Mouse (Mus musculus) induced T-regulatory cell, adult 2 months (primary cell): ENCODE data around the gene Sowahb.
"Not testable (repeated sequence)": the region's sequence is repeated elsewhere in the genome, so short reads cannot be mapped to it uniquely, and the experiment has no call there.

Experiments
- DNase-seq: peaks from one replicate; pipeline ENCODE4 v3.0.0-alpha.2; 2012; ENCODE audit warnings: low read depth

The Sowahb gene

DNA sequence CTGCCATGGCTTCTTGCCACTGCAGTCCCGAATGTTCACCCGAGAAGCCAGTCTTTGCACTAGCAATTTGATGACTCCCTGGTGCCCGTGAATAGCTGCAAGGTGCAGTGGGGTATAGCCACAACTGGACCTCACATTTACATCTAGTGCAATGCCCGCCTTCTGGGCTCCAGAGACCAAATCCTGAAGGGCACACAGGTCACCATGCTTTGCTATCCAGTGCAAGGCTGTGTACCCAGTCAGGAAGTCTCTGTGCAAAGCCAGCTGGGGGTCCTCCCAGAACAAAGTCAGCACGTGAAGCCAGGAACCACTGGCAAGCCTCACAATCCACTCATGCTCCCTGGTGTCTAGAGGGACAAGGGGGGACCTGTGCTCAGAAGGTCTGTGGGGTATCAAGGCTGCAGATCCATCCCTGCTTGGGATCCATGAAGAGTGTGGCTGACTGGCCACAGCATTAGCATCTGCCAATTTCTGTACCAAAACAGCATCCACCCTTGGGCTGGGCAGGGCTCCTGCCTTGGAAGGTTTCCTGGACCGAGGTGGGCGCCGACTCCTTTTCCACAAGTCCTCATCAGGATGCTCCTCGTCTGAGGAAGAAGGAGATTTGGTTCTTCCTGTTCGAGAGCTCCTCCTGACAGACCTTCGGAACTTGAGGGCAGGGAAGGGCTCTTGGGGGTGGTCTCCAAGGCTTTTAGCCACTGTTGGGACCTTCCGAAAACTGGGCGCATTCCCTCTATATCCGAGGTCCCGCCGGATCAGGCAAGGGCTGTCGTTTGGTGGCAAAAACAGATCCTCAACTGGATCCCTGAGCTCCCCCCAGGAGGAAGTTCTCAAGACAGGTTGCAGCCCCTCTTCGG is 1.8 kb downstream of the Sowahb start:
- no peak for DNase-seq

DNA sequence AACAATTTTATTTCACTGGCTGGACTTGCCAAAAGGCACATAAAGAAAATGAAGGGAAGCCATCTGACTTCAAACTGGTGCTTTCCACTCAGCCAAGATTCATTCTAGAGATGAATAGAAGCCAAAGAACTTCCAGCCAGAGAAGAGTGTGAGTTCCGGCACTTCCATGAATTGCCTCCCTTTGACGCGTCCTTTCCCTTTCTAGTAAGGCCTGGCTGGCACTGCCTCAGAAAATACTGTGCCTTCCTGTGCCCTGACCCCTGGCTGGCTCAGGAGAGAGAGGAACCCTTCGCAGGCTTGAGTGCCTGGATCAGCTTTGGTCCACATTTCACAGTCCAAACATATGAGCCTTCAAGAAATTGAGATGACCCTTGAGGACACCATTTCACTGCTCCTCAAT is 2.8 kb downstream of the Sowahb start:
- DNase-seq, result no peak

DNA sequence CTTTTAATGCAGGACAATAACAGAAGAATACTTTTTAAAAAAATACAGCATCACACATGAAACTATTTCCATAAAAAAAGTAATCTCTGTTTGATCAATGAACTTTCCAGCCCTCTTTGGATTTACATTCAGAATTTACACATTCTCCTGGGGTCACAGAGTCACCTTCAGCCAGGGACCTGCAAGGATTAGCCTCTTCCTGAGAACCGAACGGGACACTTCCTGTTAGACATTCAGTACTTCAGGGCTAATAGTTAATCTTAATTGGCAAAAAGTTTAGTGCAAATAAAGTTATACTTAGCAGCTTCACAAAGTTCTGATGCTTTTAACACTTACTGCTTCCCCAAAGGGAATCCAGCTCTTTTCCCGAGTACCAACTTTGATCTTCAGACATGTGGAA is 3.5 kb downstream of the Sowahb start:
- no peak for DNase-seq

GRCm38 (mm10) chr5:93040095-93040494 is 4.7 kb downstream of the Sowahb start:
- DNase-seq, result no peak

DNA sequence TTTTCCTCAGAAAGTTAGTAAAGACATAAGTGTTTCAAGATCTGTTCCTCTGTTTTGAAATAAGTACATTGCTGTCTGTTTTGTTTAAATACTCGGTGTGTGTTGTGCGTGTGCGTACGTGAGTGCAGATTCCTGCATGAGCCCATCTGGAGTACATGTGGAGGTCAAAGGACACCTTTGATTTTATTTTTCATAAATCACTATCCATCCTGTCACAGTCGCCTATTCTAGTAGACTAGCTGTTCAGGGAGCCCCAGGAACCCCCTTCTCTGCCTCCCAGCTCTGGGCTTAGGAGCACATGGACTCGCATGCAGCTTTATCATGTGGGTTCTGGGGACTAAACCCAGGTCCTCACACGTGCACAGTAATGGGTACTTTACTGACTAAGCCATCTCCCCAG is 8.6 kb downstream of the Sowahb start:
- DNase-seq, result no peak

- DNase-seq, result no peak
These were observed 9.5 kb downstream of the Sowahb start for GRCm38 (mm10) chr5:93035285-93035684.

GRCm38 (mm10) chr5:93033087-93033870 is 11.5 kb downstream of the Sowahb start:
- no peak for DNase-seq

DNA sequence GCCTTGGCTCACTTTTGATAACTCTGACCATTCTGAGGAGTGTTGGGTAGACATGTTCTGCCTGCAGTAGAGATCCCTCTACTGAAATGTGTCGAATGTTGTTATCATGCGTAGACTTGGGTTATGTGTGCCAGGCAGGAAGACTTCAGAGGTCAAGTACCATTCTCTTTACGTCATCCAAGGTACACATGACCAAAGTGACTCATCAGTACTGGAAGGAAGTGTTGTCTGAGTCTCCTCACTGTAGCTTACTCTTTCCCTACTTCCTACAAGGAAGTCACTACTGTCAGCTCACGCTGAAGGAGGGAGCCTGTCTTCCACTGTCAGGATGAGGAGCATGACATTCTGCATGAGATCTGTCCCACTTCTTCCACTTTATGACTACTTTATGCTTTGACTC is 12.2 kb downstream of the Sowahb start:
- no peak for DNase-seq

- no peak for DNase-seq
These were observed 14.0 kb downstream of the Sowahb start for GRCm38 (mm10) chr5:93030869-93031268.

DNA sequence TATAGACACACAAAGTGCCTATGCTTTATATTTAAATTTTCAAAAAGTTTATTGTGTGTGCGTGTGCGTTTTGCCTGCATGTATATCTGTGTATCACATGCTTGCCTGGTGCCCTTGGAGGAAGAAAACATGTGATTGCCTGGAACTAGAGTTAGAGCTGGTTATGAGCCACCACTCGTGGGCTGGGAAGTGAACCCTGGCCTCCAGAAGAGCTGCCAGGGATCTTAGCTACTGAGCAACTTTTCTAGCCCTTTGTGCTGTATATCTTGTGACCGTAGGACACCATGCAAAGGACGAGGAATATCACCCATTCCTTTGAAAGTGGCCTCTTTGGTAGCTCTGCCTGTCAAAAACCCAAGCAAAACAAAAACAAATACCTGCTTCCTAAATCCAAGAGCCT is 14.4 kb downstream of the Sowahb start:
- no peak for DNase-seq

GRCm38 (mm10) chr5:93027120-93027675 is 17.6 kb downstream of the Sowahb start:
- DNase-seq, result no peak

GRCm38 (mm10) chr5:93026437-93027119 is 18.2 kb downstream of the Sowahb start:
- DNase-seq, result no peak

GRCm38 (mm10) chr5:93024754-93025280 is 20.0 kb downstream of the Sowahb start:
- DNase-seq, result no peak

- DNase-seq, result no peak
These were observed 22.6 kb downstream of the Sowahb start for GRCm38 (mm10) chr5:93022126-93022797.

DNA sequence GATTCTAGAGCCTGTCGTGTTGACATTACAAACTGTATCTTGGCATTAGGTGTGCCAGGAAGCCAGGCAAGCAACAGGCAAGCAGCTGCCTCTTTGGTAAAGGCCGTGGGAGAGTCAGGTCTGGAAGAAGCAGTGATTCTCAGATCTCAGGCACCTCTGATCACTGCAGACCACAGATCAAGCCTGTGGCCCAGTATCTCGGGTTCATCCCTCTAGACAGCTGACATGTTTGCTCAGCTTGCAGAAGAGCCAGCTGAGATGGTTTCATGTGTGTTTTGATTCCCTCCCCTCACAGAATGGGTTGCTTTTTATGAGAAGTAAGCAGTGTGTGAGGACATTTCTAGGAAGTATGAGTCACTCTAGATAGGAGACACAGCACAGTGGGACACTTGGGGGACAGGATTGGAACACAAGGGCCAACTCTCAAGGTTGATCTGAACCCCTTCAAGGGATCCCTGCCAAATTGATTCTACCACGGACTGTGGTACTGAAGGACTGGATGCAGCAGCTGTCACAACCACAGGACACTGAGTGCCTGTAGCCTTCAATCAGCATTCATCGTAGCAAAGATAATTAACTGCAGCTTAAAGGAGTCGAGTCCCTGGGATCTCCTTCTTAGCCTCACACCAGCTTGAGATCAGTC is 24.7 kb downstream of the Sowahb start:
- no peak for DNase-seq

DNA sequence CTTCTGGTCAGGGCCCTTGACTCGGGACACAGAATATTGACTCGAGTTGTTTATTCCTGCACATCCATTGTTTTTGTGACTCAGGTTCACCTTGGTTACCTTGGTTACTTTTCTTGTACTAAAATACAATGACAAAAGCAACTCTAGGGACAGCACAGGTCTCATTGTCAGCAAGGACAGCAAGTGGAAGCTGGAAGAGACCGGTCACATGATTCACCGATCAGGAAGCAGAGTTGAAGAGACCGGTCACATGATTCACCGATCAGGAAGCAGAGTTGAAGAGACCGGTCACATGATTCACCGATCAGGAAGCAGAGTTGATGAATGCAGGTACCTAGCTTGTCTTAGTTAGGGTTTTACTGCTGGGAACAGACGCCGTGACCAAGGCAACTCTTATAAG is 25.6 kb downstream of the Sowahb start:
- DNase-seq, result not testable (repeated sequence)

- DNase-seq, result no peak
These were observed 27.1 kb downstream of the Sowahb start for GRCm38 (mm10) chr5:93017678-93018077.

DNA sequence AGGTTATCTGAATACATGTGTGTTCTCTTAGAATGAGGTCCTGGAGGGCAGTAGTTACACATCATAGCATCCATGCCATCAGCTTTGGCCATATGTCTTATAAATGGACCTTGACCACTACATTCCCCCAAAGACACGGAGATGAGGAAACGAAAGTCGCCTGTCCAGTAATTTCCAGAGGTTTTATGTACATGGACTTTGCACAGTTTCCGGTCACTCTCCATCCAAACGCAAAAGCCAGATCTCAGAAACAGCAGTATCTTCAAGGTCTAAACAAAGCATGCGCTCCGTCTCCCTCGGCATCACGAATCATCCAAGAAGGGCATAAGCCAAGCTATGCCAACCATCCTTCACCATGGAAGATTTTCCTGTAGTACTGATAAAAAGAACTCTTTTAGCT is 36.6 kb downstream of the Sowahb start:
- no peak for DNase-seq

GRCm38 (mm10) chr5:93005815-93006341 is 38.9 kb downstream of the Sowahb start:
- DNase-seq, result no peak

DNA sequence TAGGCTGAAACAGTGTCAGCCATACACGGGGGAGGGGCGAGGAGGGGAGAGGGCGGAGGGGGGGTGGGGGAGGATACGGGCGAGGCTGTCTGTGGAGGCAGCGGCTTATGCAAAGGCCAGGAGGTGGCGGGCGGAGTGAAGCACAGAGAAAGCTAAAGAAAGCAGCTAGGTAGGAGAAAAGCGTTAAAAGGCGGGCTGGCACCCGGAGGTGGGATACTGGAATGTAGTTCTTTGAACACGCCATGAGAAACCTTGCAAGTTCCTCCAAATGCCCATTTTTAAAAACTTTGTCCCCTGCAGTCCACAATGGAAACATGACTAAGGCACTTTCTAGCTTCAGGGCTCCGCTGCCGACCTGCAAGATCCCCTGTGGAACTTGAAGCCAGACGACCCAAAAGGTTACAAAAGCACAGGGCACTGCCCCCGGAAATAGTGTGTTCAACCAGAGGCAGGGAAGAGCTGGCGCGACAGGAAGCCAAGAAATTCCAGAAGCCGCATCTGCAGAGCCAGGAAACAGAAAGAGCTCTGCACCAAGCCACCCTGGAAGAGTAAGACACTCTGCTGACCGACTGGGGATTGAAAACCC is 39.5 kb downstream of the Sowahb start:
- no peak for DNase-seq
